Mouse (Mus musculus) embryonic facial prominence, embryonic 11.5 days (tissue): Measurements from ENCODE around the gene 4932438A13Rik. TPM values are rescaled to one million over a fixed set of nuclear protein-coding genes. Genes with fewer than 3 reads are reported as not detected.

Experiments used
- ATAC-seq: fragments of 200-750 bp; cut with Nextera tagmentation; replicated peaks from 2 replicates; pipeline ENCODE4 v1.8.0; 2017; ENCODE audit warnings: low read depth; ENCODE audit not compliant: insufficient number of reproducible peaks, low FRiP score, low TSS enrichment
- DNase-seq: peaks from one replicate; pipeline ENCODE4 v3.0.0-alpha.2; 2015; ENCODE audit warnings: low spot score
- H3K27ac ChIP-seq: fragments of 300-500 bp; sonication (generic); replicated peaks from 2 replicates; pipeline ENCODE4 v1.5.1; 2014; ENCODE audit warnings: mild to moderate bottlenecking, low read depth, low read length, control low read depth
- H3K27me3 ChIP-seq: fragments of 300-500 bp; sonication (generic); 2 replicates; pipeline ENCODE4 v1.6.1; 2014; ENCODE audit warnings: mild to moderate bottlenecking, low read length, moderate library complexity, mixed read lengths; ENCODE audit not compliant: control insufficient read depth, insufficient read depth
- H3K36me3 ChIP-seq: fragments of 300-500 bp; sonication (generic); replicated peaks from 2 replicates; pipeline ENCODE4 v1.6.1; 2014; ENCODE audit warnings: low read depth, mild to moderate bottlenecking, low read length, moderate library complexity, mixed read lengths; ENCODE audit not compliant: control insufficient read depth, insufficient read depth
- H3K4me1 ChIP-seq: fragments of 300-500 bp; sonication (generic); 2 replicates; pipeline ENCODE4 v1.6.1; 2014; ENCODE audit warnings: low read length, mixed read lengths; ENCODE audit not compliant: control insufficient read depth, insufficient read depth
- H3K4me2 ChIP-seq: fragments of 300-500 bp; sonication (generic); 2 replicates; pipeline ENCODE4 v1.6.1; 2014; ENCODE audit warnings: low read depth, mild to moderate bottlenecking, control low read depth, low read length, moderate library complexity
- H3K4me3 ChIP-seq: fragments of 300-500 bp; sonication (generic); 2 replicates; pipeline ENCODE4 v1.5.1; 2014; ENCODE audit warnings: low read depth, low read length, control low read depth
- H3K9ac ChIP-seq: fragments of 300-500 bp; sonication (generic); replicated peaks from 2 replicates; pipeline ENCODE4 v1.6.1; 2014; ENCODE audit warnings: mild to moderate bottlenecking, control low read depth, low read length
- H3K9me3 ChIP-seq: fragments of 300-500 bp; sonication (generic); replicated peaks from 2 replicates; pipeline ENCODE4 v1.6.1; 2016; ENCODE audit warnings: mild to moderate bottlenecking, low read length, inconsistent platforms, mixed read lengths; ENCODE audit not compliant: control insufficient read depth
- WGBS: fragments of 180-500 bp; shearing (Covaris S2); extraction: QIAGEN DNeasy Blood & Tissue Kit; methylation state at CpG from one replicate; pipeline ENCODE4 v1.1.7; 2014; 5-methylcytosine and 5-hydroxymethylcytosine counted together
- polyA plus RNA-seq: library from polyadenylated mRNA; unstranded; fragments of >200 nt; fragmentation: Nextera tagmentation; extraction: Ambion mirVana; gene quantifications from 2 replicates; pipeline ENCODE4 v1.2.1, GENCODE M21; 2014

4932438A13Rik gene
- polyA plus RNA-seq, 1 experiment from 2014 or later = 46.0 TPM

- 4% methylated on average over 13 of the region's 23 CpGs for WGBS
- peak; percentile 7 for DNase-seq
- peak; percentile 7; the same call in 1 of the 2 replicates for ATAC-seq
These were observed 523 bp downstream of the 4932438A13Rik start for GRCm38 (mm10) chr3:36863427-36863826.

DNA sequence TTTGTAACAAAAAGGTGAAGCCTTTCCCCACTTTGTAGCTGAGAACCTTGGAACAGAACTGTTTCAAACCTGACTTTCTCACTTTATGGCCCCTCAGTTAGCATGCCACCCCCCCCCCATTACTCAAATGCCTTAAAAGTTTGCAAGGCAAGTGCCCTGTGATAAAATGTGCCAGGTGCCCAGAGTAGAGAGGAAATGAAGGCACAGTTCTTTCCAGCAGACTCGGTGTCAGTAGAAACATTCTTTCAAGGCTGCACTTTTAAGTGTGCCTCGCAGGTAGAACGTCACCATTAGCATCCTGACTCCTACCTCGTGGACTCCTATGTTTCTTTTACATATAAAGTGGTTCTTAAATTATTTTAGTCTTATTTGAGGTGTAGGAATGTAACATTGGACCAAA is 977 bp downstream of the 4932438A13Rik start:
- no peaks in the 10 kb centered on the region for H3K27me3 ChIP-seq
- no peak overlapping the region for H3K9ac ChIP-seq
- no peaks in the 10 kb centered on the region for H3K4me1 ChIP-seq
- WGBS = 80% methylated on average over 4 of the region's 4 CpGs
- no peak for DNase-seq
- H3K27ac ChIP-seq = no peak overlapping the region
- no peak overlapping the region; the same call in 1 of the 2 replicates for H3K4me3 ChIP-seq
- H3K9me3 ChIP-seq = no peaks in the 10 kb centered on the region
- peak overlapping the region; percentile 69 for H3K4me2 ChIP-seq
- no peak for ATAC-seq
- H3K36me3 ChIP-seq = peaks cover 4% of the 10 kb centered on the region; the same call in 1 of the 2 replicates

More at GRCm38 (mm10) chr3:36863427-36863826, 523 bp downstream of the 4932438A13Rik start:
- Histone ChIP-seq H3K9ac (peak overlapping the region; percentile 74), H3K27me3 (no peaks in the 10 kb centered on the region), H3K36me3 (peaks cover 4% of the 10 kb centered on the region; the same call in 1 of the 2 replicates), H3K4me1 (no peaks in the 10 kb centered on the region), H3K4me3 (peak overlapping the region; percentile 86), H3K9me3 (no peaks in the 10 kb centered on the region), H3K4me2 (peak overlapping the region; percentile 69), H3K27ac (peak overlapping the region; percentile 20; the same call in 1 of the 2 replicates)

- no peak overlapping the region for H3K27ac ChIP-seq
- ATAC-seq (no peak), DNase-seq (no peak)
- H3K9me3 ChIP-seq = no peaks in the 10 kb centered on the region
- H3K4me1 ChIP-seq = no peaks in the 10 kb centered on the region
- H3K36me3 ChIP-seq = peaks cover 4% of the 10 kb centered on the region; the same call in 1 of the 2 replicates
- 97% methylated on average over 4 of the region's 4 CpGs for WGBS
- H3K4me3 ChIP-seq = no peak overlapping the region
- no peak overlapping the region for H3K9ac ChIP-seq
- H3K27me3 ChIP-seq = no peaks in the 10 kb centered on the region
- H3K4me2 ChIP-seq = no peak overlapping the region
These were observed 1.6 kb downstream of the 4932438A13Rik start for GRCm38 (mm10) chr3:36864466-36864865.

DNA sequence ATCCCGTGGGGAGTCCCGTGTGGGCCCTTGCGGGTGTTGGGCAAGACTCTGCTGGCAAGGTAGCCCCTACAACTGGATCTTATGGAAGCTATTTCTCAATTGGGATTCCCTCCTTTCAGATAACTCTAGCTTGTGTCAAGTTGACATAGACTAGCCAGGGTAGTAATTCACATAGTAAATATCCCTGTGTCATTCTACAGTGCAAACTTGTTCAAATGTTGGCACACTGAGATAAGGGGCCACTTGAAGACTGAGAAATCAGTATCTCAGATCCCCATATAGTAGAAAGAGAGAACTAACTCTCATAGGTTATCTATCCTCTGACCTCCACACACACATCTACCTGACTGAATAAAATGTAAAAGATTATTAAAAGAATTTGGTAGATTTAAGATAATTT is 42.5 kb downstream of the 4932438A13Rik start:
- no peak overlapping the region for H3K4me3 ChIP-seq
- no peaks in the 10 kb centered on the region for H3K4me1 ChIP-seq
- no peak for ATAC-seq
- H3K9ac ChIP-seq = no peak overlapping the region
- no peaks in the 10 kb centered on the region for H3K9me3 ChIP-seq
- no peak overlapping the region for H3K27ac ChIP-seq
- H3K36me3 ChIP-seq = no peaks in the 10 kb centered on the region
- no peak for DNase-seq
- WGBS = 92% methylated on average over 2 of the region's 3 CpGs
- H3K27me3 ChIP-seq = no peaks in the 10 kb centered on the region
- no peak overlapping the region for H3K4me2 ChIP-seq

DNA sequence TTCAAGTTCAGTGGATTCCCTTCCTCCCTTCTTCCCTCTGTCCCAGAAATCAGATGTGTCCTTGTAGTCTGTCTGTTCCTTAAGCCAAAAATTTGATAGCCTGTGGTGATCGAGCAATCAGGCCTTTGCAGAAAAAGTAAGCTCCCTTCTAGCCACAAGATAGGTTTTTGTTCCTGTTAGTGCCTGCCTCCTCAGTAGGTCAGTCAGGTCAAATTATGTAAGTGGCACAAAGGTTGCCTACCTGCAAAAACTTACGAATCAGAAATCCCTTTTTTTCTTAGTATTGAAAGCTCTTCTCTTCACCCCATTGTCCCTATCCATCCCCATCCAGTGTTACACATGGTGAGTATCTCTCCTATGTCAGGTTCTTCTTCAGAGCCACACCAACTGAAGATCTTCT is 54.9 kb downstream of the 4932438A13Rik start:
- no peaks in the 10 kb centered on the region for H3K9me3 ChIP-seq
- 91% methylated on average over 2 of the region's 2 CpGs for WGBS
- no peak overlapping the region for H3K9ac ChIP-seq
- H3K4me1 ChIP-seq = no peaks in the 10 kb centered on the region
- no peak overlapping the region for H3K4me3 ChIP-seq
- no peaks in the 10 kb centered on the region for H3K27me3 ChIP-seq
- H3K36me3 ChIP-seq = no peaks in the 10 kb centered on the region
- H3K27ac ChIP-seq = no peak overlapping the region
- no peak overlapping the region for H3K4me2 ChIP-seq
- ATAC-seq (no peak), DNase-seq (no peak)

DNA sequence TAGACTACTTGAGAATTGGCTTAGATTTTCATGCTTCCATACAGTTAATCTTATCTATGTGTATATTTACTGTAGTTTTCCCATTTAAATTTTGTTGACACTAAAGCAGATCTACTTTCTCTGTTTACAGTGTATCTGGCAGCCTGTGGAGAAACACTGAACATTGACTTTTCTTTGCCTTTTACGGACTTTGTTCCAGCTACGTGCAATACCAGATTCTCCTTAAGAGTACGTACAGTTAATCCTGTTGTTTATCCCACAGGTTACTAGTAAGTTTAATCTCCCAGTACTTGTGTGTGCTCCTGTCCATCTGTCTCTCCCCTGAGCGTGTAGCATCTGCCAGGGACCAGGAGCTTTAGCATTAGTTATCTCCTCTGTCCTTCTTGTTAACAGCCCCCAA is 55.4 kb downstream of the 4932438A13Rik start:
- Histone ChIP-seq H3K27ac (no peak overlapping the region), H3K9me3 (no peaks in the 10 kb centered on the region), H3K27me3 (no peaks in the 10 kb centered on the region), H3K4me3 (no peak overlapping the region), H3K36me3 (no peaks in the 10 kb centered on the region), H3K9ac (no peak overlapping the region), H3K4me2 (no peak overlapping the region), H3K4me1 (no peaks in the 10 kb centered on the region)
- 95% methylated on average over 4 of the region's 4 CpGs for WGBS
- ATAC-seq = no peak
- no peak for DNase-seq

DNA sequence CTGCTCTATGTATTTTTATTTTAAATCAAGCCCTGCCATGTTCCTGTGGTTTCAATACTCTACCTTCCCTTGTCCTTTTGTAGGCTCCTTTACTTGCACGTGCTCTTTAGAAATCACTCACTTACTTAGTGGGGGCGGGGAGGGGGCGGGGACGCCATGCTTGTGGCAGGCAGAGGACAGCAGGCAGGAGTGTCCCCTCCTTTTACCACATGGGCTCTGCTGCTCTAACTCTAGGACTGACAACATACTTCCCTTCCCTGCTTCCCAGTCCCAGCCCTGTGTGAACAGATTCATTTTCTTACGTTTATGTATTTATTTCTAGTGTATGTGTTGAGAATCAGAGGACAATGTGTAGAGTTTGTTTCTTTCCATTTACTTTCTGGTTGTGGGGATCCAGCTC is 78.7 kb downstream of the 4932438A13Rik start:
- WGBS = 27% methylated on average over 5 of the region's 5 CpGs
- no peaks in the 10 kb centered on the region for H3K9me3 ChIP-seq
- DNase-seq = no peak
- H3K4me3 ChIP-seq = no peak overlapping the region
- no peaks in the 10 kb centered on the region for H3K27me3 ChIP-seq
- H3K36me3 ChIP-seq = no peaks in the 10 kb centered on the region
- H3K4me1 ChIP-seq = no peaks in the 10 kb centered on the region
- no peak for ATAC-seq
- no peak overlapping the region for H3K27ac ChIP-seq
- H3K4me2 ChIP-seq = no peak overlapping the region
- H3K9ac ChIP-seq = no peak overlapping the region

- no peak overlapping the region for H3K9ac ChIP-seq
- H3K9me3 ChIP-seq = no peaks in the 10 kb centered on the region
- ATAC-seq = no peak
- 75% methylated on average over 6 of the region's 6 CpGs for WGBS
- no peak overlapping the region for H3K27ac ChIP-seq
- H3K27me3 ChIP-seq = no peaks in the 10 kb centered on the region
- no peak overlapping the region for H3K4me3 ChIP-seq
- no peak overlapping the region for H3K4me2 ChIP-seq
- no peaks in the 10 kb centered on the region for H3K36me3 ChIP-seq
- H3K4me1 ChIP-seq = no peaks in the 10 kb centered on the region
- peak; percentile 2 for DNase-seq
These were observed 79.2 kb downstream of the 4932438A13Rik start for GRCm38 (mm10) chr3:36942108-36942507.
